Mouse (Mus musculus) cerebellum, postnatal 25 days (tissue): Measurements from ENCODE around the gene Hdac5.

Experiments used
- DNase-seq, 2 experiments: peaks; one replicate each; pipeline ENCODE4 v3.0.0; 2021; ENCODE audit warnings: mixed read lengths in 2 of 2

The Hdac5 gene

GRCm38 (mm10) chr11:102236022-102236421 lies 6.1 kb upstream of the Hdac5 start:
- DNase-seq, result no peak

- DNase-seq, result peak in 1 of 2 experiments; percentile 59
These were observed 524 bp downstream of the Hdac5 start for GRCm38 (mm10) chr11:102229331-102229953.

GRCm38 (mm10) chr11:102228646-102229268 lies 1.2 kb downstream of the Hdac5 start:
- peak in 1 of 2 experiments; percentile 7 for DNase-seq

- DNase-seq, result peak in 1 of 2 experiments; percentile 23
These were observed 1.8 kb downstream of the Hdac5 start for GRCm38 (mm10) chr11:102228191-102228545.

- DNase-seq, result peak; percentile 32 to 36
These were observed 2.4 kb downstream of the Hdac5 start for GRCm38 (mm10) chr11:102227270-102228190.

GRCm38 (mm10) chr11:102226067-102226978 lies 3.6 kb downstream of the Hdac5 start:
- DNase-seq, result peak; percentile 58 to 67

GRCm38 (mm10) chr11:102225221-102225620 lies 4.7 kb downstream of the Hdac5 start:
- DNase-seq, result no peak

- DNase-seq, result peak; percentile 53 to 63
These were observed 5.3 kb downstream of the Hdac5 start for GRCm38 (mm10) chr11:102224686-102225085.

GRCm38 (mm10) chr11:102223166-102223565 lies 6.8 kb downstream of the Hdac5 start:
- DNase-seq, result peak; percentile 38 to 61

- peak; percentile 37 to 64 for DNase-seq
These were observed 8.0 kb downstream of the Hdac5 start for GRCm38 (mm10) chr11:102221954-102222351.

- peak in 1 of 2 experiments; percentile 22 for DNase-seq
These were observed 8.6 kb downstream of the Hdac5 start for GRCm38 (mm10) chr11:102221243-102221953.

GRCm38 (mm10) chr11:102220451-102220850 lies 9.5 kb downstream of the Hdac5 start:
- peak; percentile 38 to 50 for DNase-seq

- DNase-seq, result peak; percentile 50 to 73
These were observed 10.0 kb downstream of the Hdac5 start for GRCm38 (mm10) chr11:102219994-102220346.

- DNase-seq, result peak; percentile 61 to 74
These were observed 10.5 kb downstream of the Hdac5 start for GRCm38 (mm10) chr11:102219247-102219993.

GRCm38 (mm10) chr11:102218783-102219182 lies 11.2 kb downstream of the Hdac5 start:
- peak; percentile 94 to 96 for DNase-seq

GRCm38 (mm10) chr11:102217876-102218430 lies 12.0 kb downstream of the Hdac5 start:
- no peak for DNase-seq

GRCm38 (mm10) chr11:102217396-102217795 lies 12.6 kb downstream of the Hdac5 start:
- peak; percentile 37 to 58 for DNase-seq

GRCm38 (mm10) chr11:102216886-102217240 lies 13.1 kb downstream of the Hdac5 start:
- peak; percentile 31 to 47 for DNase-seq

- DNase-seq, result peak; percentile 46 to 71
These were observed 13.7 kb downstream of the Hdac5 start for GRCm38 (mm10) chr11:102216056-102216885.

- peak in 1 of 2 experiments; percentile 11 for DNase-seq
These were observed 14.5 kb downstream of the Hdac5 start for GRCm38 (mm10) chr11:102215511-102215910.
